Mouse (Mus musculus) C2C12 (cell line): ENCODE measurements around the gene Adprhl1. TPM values are rescaled to one million over a fixed set of nuclear protein-coding genes. Genes with fewer than 3 reads are reported as not detected.

Experiments used
- H3K27me3 ChIP-seq: one replicate; pipeline ENCODE4 v1.6.1; 2011; ENCODE audit not compliant: control insufficient read depth, insufficient read depth, insufficient read length
- H3K36me3 ChIP-seq: one replicate; pipeline ENCODE4 v1.6.1; 2011; ENCODE audit not compliant: control insufficient read depth, insufficient read depth
- H3K4me3 ChIP-seq: one replicate; pipeline ENCODE4 v1.5.1; 2011; ENCODE audit warnings: mild to moderate bottlenecking, control low read depth; ENCODE audit not compliant: poor library complexity, insufficient read depth, severe bottlenecking
- H3K79me2 ChIP-seq: one replicate; pipeline ENCODE4 v1.6.1; 2011; ENCODE audit not compliant: control insufficient read depth, insufficient read depth
- H3K79me3 ChIP-seq: one replicate; pipeline ENCODE4 v1.6.1; 2011; ENCODE audit warnings: low read depth, control low read depth
- H3ac ChIP-seq: one replicate; pipeline ENCODE3; 2011; ENCODE audit warnings: low read depth; ENCODE audit not compliant: control insufficient read depth, insufficient read length
- CEBPB ChIP-seq: IDR thresholded peaks from one replicate; pipeline ENCODE4 v1.6.1; 2011; ENCODE audit warnings: low read depth, mild to moderate bottlenecking, control low read depth, moderate library complexity
- CTCF ChIP-seq: IDR thresholded peaks from one replicate; pipeline ENCODE4 v1.5.1; 2011; ENCODE audit not compliant: control insufficient read depth, insufficient read depth, insufficient read length
- FOSL1 ChIP-seq: IDR thresholded peaks from one replicate; pipeline ENCODE4 v1.8.0; 2011; ENCODE audit warnings: mild to moderate bottlenecking, low read length; ENCODE audit not compliant: poor library complexity, insufficient read depth, severe bottlenecking
- MAX ChIP-seq: IDR thresholded peaks from one replicate; pipeline ENCODE4 v1.6.1; 2011; ENCODE audit warnings: mild to moderate bottlenecking, control low read depth
- MYOD1 ChIP-seq: IDR thresholded peaks from one replicate; pipeline ENCODE4 v1.6.1; 2011; ENCODE audit warnings: low read depth; ENCODE audit not compliant: control insufficient read depth, insufficient read length
- MYOG ChIP-seq: IDR thresholded peaks from one replicate; pipeline ENCODE4 v1.6.1; 2011; ENCODE audit not compliant: control insufficient read depth, insufficient read length; ENCODE audit errors: extremely low read depth
- USF1 ChIP-seq: IDR thresholded peaks from one replicate; pipeline ENCODE4 v1.6.1; 2011; ENCODE audit warnings: low read depth, mild to moderate bottlenecking, control low read depth, moderate library complexity
- microRNA-seq: library from miRNA; unstranded; fragments of <30 nt; microRNA quantifications from one replicate; pipeline ENCODE4, GENCODE M21; 2019; ENCODE audit warnings: borderline microRNAs expressed
- polyA plus RNA-seq: library from polyadenylated mRNA; unstranded; fragments of >200 nt; fragmentation: generic; extraction: Trizol; gene quantifications from one replicate; pipeline ENCODE4 v1.2.1, GENCODE M21; 2012; ENCODE audit warnings: missing spikeins

Adprhl1 gene
- polyA plus RNA-seq, 1 experiment = 0.04 TPM

DNA sequence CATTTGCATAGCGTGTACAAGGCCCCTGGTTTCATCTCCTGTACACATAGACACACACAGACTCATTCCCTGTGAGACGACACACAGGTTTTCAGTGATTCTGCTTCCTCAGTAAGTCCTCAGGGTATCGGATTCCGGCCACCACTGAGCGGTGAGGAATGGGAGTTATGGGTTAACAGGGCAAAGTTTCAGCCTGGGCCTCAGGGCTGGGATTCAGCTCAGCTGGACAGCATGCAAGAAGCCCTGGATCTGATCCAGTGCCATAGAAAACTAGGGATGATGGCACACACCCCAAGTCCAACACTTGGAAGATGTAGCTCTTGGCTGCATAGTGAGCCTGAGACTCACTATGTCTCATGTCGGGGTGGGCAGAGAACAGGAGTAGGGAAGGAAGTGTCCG is 74.0 kb downstream of the Adprhl1 start:
- peaks cover 31% of the 10 kb centered on the region for H3K36me3 ChIP-seq
- H3ac ChIP-seq = no peak overlapping the region
- TF ChIP-seq MYOG (no peak), USF1 (no peak)

DNA sequence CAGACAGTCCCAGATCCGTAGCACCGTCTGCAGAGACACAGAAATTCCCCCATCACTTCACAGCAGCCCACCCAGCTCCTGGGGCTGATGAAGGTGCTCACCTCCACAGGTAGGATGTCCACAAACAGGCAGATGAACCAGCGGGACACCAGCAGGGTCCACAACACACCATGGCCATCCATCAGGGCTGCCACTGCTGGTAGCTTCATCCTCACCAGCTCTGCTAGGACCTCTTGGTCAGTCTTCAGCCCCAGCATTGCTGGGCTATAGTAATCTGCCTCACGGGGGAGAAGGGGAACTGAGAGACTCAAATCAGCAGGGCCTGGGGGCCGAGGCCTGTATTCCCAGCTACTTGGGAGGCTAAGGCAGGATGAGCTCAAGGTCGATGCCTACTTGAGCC is 74.5 kb downstream of the Adprhl1 start:
- no peaks in the 10 kb centered on the region for H3K27me3 ChIP-seq
- H3K79me3 ChIP-seq = no peaks in the 10 kb centered on the region
- peaks cover 36% of the 10 kb centered on the region for H3K36me3 ChIP-seq
- H3ac ChIP-seq = no peak overlapping the region
- H3K79me2 ChIP-seq = no peaks in the 10 kb centered on the region
- TF ChIP-seq USF1 (no peak), CTCF (no peak), MYOG (no peak), MAX (no peak), CEBPB (no peak), FOSL1 (no peak), MYOD1 (no peak)
- H3K4me3 ChIP-seq = no peak overlapping the region

More for the DNA sequence above, 74.0 kb downstream of the Adprhl1 start:
- Histone ChIP-seq H3K79me2 (no peaks in the 10 kb centered on the region), H3K79me3 (no peaks in the 10 kb centered on the region), H3K27me3 (no peaks in the 10 kb centered on the region), H3K4me3 (no peak overlapping the region)

DNA sequence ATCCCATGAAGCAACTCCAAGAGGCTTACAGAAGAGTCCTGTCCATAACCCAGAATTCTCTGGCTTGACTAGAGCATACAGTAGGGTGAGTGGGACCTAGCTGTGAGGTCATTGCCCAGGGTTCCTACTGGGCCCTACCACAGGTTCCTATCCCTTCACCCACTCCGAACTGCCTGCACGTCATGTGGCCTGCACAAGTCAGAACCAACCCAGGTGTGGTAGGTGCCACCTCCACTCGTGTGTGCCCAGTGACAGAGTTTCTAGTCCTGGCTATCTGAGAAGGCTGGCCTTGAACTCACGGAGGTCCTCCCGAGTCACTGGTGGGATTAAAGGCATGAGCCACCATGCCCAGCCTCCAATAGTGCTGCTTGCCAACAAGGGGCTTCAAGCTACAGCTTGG is 75.8 kb downstream of the Adprhl1 start:
- TF ChIP-seq MYOD1 (no peak), FOSL1 (no peak), USF1 (no peak), MYOG (no peak), CTCF (no peak), CEBPB (no peak), MAX (no peak)
- Histone ChIP-seq H3K27me3 (no peaks in the 10 kb centered on the region), H3K79me3 (no peaks in the 10 kb centered on the region), H3K79me2 (no peaks in the 10 kb centered on the region), H3K36me3 (peaks cover 48% of the 10 kb centered on the region), H3K4me3 (no peak overlapping the region), H3ac (no peak overlapping the region)

DNA sequence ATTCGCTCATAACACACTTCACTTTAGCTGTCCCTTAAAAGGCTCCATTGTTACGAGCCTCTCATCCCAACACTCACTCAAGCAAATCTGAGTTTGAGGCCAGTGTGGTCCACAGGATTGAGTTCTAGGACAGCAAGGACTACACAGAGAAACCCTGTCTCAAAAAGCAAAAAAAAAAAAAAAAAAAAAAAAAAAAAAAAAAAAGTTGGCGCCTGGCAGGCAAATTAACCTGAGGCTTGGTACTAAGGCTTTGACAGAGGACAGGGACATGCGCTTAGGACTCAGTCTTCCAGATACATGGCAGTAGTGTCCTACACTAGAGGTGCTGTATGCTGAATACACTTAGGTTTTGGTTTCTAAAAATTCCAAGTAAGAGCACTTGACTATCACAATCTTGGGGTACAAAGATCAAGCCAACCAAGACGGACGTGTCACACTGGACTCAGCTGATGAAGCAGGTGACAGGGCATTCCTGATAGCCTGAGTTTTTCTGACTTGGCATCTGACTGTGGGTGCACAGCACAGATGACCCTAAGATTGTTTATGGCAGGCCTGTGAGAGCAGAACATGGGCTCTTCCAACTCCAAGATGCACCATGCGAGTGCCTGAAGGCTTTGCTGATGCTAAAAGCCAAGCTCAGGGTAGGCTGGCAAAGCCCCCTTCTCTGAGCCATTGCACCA is 76.6 kb downstream of the Adprhl1 start:
- H3K79me3 ChIP-seq = no peaks in the 10 kb centered on the region
- H3K79me2 ChIP-seq = no peaks in the 10 kb centered on the region
- peaks cover 56% of the 10 kb centered on the region for H3K36me3 ChIP-seq
- no peak overlapping the region for H3K4me3 ChIP-seq
- H3K27me3 ChIP-seq = no peaks in the 10 kb centered on the region
- TF ChIP-seq USF1 (no peak), CTCF (no peak), CEBPB (no peak)
- no peak overlapping the region for H3ac ChIP-seq

DNA sequence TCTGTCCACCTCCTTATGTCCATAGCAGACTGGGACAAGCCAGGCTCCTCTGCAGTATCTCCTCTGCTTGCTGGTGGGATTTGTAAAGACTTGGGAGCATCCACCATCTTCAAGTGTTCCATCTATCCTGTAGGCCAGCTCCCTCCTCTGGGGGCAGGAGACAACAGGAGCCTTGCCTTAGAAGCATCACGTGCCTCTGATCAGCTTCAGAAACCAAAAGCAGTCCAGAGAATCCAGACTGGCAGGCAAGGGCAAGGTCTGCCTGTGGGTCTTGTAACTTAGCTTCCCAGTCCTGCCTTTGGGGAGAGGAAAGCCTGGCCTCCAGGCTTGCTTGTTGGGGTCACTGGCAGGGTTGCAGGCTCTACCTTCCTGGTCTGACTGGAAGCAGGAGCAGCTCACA is 78.3 kb downstream of the Adprhl1 start:
- Histone ChIP-seq H3K36me3 (peaks cover 72% of the 10 kb centered on the region), H3K79me2 (no peaks in the 10 kb centered on the region)

DNA sequence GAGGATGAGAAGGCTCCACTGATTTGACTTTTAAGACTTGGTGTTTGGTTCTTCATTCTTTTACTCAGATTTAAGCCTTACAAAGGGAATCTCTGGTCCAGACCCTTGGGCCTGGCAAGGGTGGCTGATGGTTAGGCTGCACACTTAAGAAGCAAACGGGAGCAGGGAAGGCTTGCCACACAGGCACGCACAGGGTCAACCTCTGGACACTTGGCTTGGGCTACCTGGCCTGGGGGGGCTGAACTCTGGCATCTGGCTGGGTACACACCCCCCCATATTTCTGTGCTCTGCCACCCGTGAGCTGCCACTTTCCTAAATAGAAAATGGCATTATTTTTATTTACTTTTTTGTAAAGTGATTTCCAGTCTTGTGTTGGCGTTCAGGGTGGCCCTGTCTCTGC is 79.2 kb downstream of the Adprhl1 start:
- Histone ChIP-seq H3K4me3 (no peak overlapping the region), H3K27me3 (no peaks in the 10 kb centered on the region), H3ac (no peak overlapping the region), H3K79me2 (no peaks in the 10 kb centered on the region), H3K36me3 (peaks cover 81% of the 10 kb centered on the region), H3K79me3 (no peaks in the 10 kb centered on the region)
- no peak for TF ChIP-seq FOSL1
- TF ChIP-seq CTCF = no peak
- TF ChIP-seq MAX = no peak
- no peak for TF ChIP-seq USF1
- TF ChIP-seq MYOG = no peak
- no peak for TF ChIP-seq MYOD1
- no peak for TF ChIP-seq CEBPB

More for the DNA sequence above, 78.3 kb downstream of the Adprhl1 start:
- Histone ChIP-seq H3K4me3 (no peak overlapping the region), H3K79me3 (no peaks in the 10 kb centered on the region), H3K27me3 (no peaks in the 10 kb centered on the region), H3ac (no peak overlapping the region)
- TF ChIP-seq MYOD1 = no peak
- no peak for TF ChIP-seq CTCF
- no peak for TF ChIP-seq USF1
- no peak for TF ChIP-seq MAX
- TF ChIP-seq CEBPB = no peak
- no peak for TF ChIP-seq FOSL1
- no peak for TF ChIP-seq MYOG

DNA sequence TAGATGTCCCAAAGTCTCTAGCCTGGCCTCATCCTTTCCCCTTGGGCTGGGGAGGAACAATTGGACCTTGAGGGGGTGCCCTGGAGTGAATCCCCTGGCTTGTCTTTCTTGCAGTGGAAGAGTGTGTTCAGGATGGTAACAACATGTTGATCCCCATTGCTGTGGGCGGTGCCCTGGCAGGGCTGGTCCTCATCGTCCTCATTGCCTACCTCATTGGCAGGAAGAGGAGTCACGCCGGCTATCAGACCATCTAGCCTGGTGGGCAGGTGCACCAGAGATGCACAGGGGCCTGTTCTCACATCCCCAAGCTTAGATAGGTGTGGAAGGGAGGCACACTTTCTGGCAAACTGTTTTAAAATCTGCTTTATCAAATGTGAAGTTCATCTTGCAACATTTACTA is 79.7 kb downstream of the Adprhl1 start:
- Histone ChIP-seq H3ac (no peak overlapping the region), H3K79me2 (no peaks in the 10 kb centered on the region), H3K36me3 (peaks cover 86% of the 10 kb centered on the region), H3K79me3 (no peaks in the 10 kb centered on the region), H3K4me3 (no peak overlapping the region), H3K27me3 (no peaks in the 10 kb centered on the region)
- no peak for TF ChIP-seq MAX
- no peak for TF ChIP-seq MYOG
- TF ChIP-seq FOSL1 = no peak
- no peak for TF ChIP-seq CTCF
- TF ChIP-seq CEBPB = no peak
- no peak for TF ChIP-seq USF1
- no peak for TF ChIP-seq MYOD1

Small RNA genes within 50 kb of the gene (microRNA-seq; reads per million reads assigned to microRNA genes)
- gene Mir1968 = 3.2 reads per million, percentile 47 among the genes with 10 or more reads in this experiment

Other genes with a start within 250 kb of the Adprhl1 start
- not detected for gene F7, start 228.1 kb downstream of the Adprhl1 start, polyA plus RNA-seq
- not detected for gene F10, start 216.9 kb downstream of the Adprhl1 start, polyA plus RNA-seq
- 0.20 TPM for gene Proz, start 193.2 kb downstream of the Adprhl1 start, polyA plus RNA-seq
- 23.6 TPM for gene Pcid2, start 148.7 kb downstream of the Adprhl1 start, polyA plus RNA-seq
- 37.3 TPM for gene Cul4a, start 148.5 kb downstream of the Adprhl1 start, polyA plus RNA-seq
- 352 TPM for gene Lamp1, start 95.0 kb downstream of the Adprhl1 start, polyA plus RNA-seq
- 3.5 TPM for gene Grtp1, start 53.5 kb downstream of the Adprhl1 start, polyA plus RNA-seq
- 12.2 TPM for gene Dcun1d2, start 34.0 kb upstream of the Adprhl1 start, polyA plus RNA-seq
- 11.9 TPM for gene Tmco3, start 34.0 kb upstream of the Adprhl1 start, polyA plus RNA-seq
- gene Tfdp1, start 84.6 kb upstream of the Adprhl1 start, polyA plus RNA-seq = 124 TPM
- not detected for gene Atp4b, start 142.7 kb upstream of the Adprhl1 start, polyA plus RNA-seq
- not detected for gene Grk1, start 150.9 kb upstream of the Adprhl1 start, polyA plus RNA-seq
- gene Tmem255b, start 181.0 kb upstream of the Adprhl1 start, polyA plus RNA-seq = not detected
- 0.73 TPM for gene Gas6, start 240.3 kb upstream of the Adprhl1 start, polyA plus RNA-seq